Comparison of ENCODE assay signal across 8 mouse cellular contexts in genomic region chr9:121858153-121858488, GRCm38 (mm10). TPM values are rescaled to one million over a fixed set of nuclear protein-coding genes. Genes with fewer than 3 reads are reported as not detected.
A peak's percentile ranks its signal among the peaks of the same experiment; 100 is the strongest.
DNase-seq lines count a peak whose midpoint lies in the region; ATAC-seq and TF ChIP-seq lines count a peak whose summit lies in the region.

Gene Higd1a (minus strand): TSS chr9:121858362.

- no peaks in the 10 kb centered on the region for H3K27me3 ChIP-seq in heart, embryonic 12.5 days (replicated peaks)

- peak within 1 kb of the TSS; percentile 85 for H3K4me2 ChIP-seq in heart, embryonic 12.5 days

- peaks cover 11% of the 10 kb centered on the region for H3K36me3 ChIP-seq in heart, embryonic 12.5 days

- 0 out of 2 replicates have a peak, but pooled peaks cover 4% of the 10 kb centered on the region for H3K4me1 ChIP-seq in heart, embryonic 12.5 days (replicated peaks)

- intact Hi-C loops in left cerebral cortex, adult 2 months (cut with DNase I), result no loop called here
- intact Hi-C loops in left cerebral cortex, postnatal 10 days (cut with DNase I), result loop anchor here (5.0 kb wide), 1 partner anchor 124 kb away; no protein-coding TSS in a partner anchor

- peak within 1 kb of the TSS; percentile 92 for H3K4me3 ChIP-seq in left cerebral cortex, adult 2 months
- H3K4me3 ChIP-seq in heart, embryonic 12.5 days, result peak within 1 kb of the TSS; percentile 76

- H3K9me3 ChIP-seq in heart, embryonic 12.5 days (replicated peaks), result no peaks in the 10 kb centered on the region

- H3K27ac ChIP-seq in left cerebral cortex, adult 2 months, result peak within 1 kb of the TSS; percentile 96
- H3K27ac ChIP-seq in heart, embryonic 12.5 days (ENCODE audit: poor library complexity, severe bottlenecking), result peak within 1 kb of the TSS; percentile 98

- TF ChIP-seq CTCF in left cerebral cortex, adult 2 months (IDR thresholded peaks at IDR 0.05), result no peak

- DNase-seq in left cerebral cortex, adult 2 months (ENCODE audit: extremely low spot score in 1 of 2, low spot score in 2 of 2), result no peak
- no peak for DNase-seq in left cerebral cortex, adult 11 months (ENCODE audit: low spot score)
- no peak for DNase-seq in left cerebral cortex, postnatal 10 days (ENCODE audit: extremely low spot score in 1 of 2, low spot score in 2 of 2)
- DNase-seq in urinary bladder, adult 18-20 months (ENCODE audit: low spot score in 2 of 2), result no peak
- DNase-seq in spleen, postnatal 10 days (ENCODE audit: low spot score in 2 of 2), result no peak

- 19% methylated on average over 6 of the region's 6 CpGs for WGBS in heart, embryonic 12.5 days

- peak within 1 kb of the TSS; percentile 90 for H3K9ac ChIP-seq in heart, embryonic 12.5 days

- peak; percentile 48 for ATAC-seq in common myeloid progenitor, adult 5-6 weeks (replicated peaks; ENCODE audit: low read depth, poor library complexity, severe bottlenecking)
- no peak for ATAC-seq in heart, embryonic 12.5 days (ENCODE audit: insufficient number of reproducible peaks, low FRiP score)
- ATAC-seq in monocyte, adult 5-6 weeks (replicated peaks; ENCODE audit: insufficient number of reproducible peaks, low FRiP score, low TSS enrichment, poor library complexity, severe bottlenecking), result no peak

RNA-seq across cellular contexts. Expression of gene Higd1a, which starts in this region (rescaled TPM):
- total RNA-seq in left cerebral cortex, adult 2 months (2021), result 10 to 100 TPM; 90.3 to 93.7 TPM
- 15.5 and 18.5 TPM in 2 replicates for total RNA-seq in common myeloid progenitor, adult 5-6 weeks (2017)
- polyA plus RNA-seq in heart, embryonic 12.5 days (2016; fragmentation: Nextera tagmentation; extraction: Ambion mirVana), result 237 and 257 TPM in 2 replicates
- total RNA-seq in left cerebral cortex, postnatal 10 days (2021), result 10 to 100 TPM; 97.0 to 99.0 TPM
- 32.4 to 39.0 TPM (median 35.7 TPM) in 3 replicates for total RNA-seq in monocyte, adult 5-6 weeks (2017)
